Mouse (Mus musculus): ENCODE measurements around the gene Shisa7. TPM values are rescaled to one million over a fixed set of nuclear protein-coding genes. Genes with fewer than 3 reads are reported as not detected.
"Not testable (repeated sequence)": the region's sequence is repeated elsewhere in the genome, so short reads cannot be mapped to it uniquely, and the experiment has no call there.

The Shisa7 gene
- total RNA-seq (2021), result under 1 TPM; 0.12 to 0.18 TPM
- long read RNA-seq, experiment 1, result 0 reads
- long read RNA-seq, experiment 2, result 0 reads

- DNase-seq, result no peak
Measured at GRCm38 (mm10) chr7:4844245-4844916, at the start of gene Shisa7. Shisa7 (minus strand) TSS chr7:4844696.

- DNase-seq, result no peak
Measured at GRCm38 (mm10) chr7:4886680-4887079, 42.2 kb upstream of the Shisa7 start.

GRCm38 (mm10) chr7:4879036-4879435, 34.5 kb upstream of the Shisa7 start:
- DNase-seq, result not testable (repeated sequence)

- no peak for DNase-seq
Measured at GRCm38 (mm10) chr7:4878186-4878585, 33.7 kb upstream of the Shisa7 start.

- no peak for DNase-seq
Measured at GRCm38 (mm10) chr7:4877226-4877625, 32.7 kb upstream of the Shisa7 start.

- DNase-seq, result peak; percentile 77
Measured at GRCm38 (mm10) chr7:4876753-4877221, 32.3 kb upstream of the Shisa7 start, which contains the start of gene Isoc2a. Isoc2a (plus strand) TSS chr7:4877153.

- DNase-seq, result no peak
Measured at GRCm38 (mm10) chr7:4870133-4870532, 25.6 kb upstream of the Shisa7 start, which contains the start of gene Isoc2b. Isoc2b (minus strand) TSS chr7:4870258.

- no peak for DNase-seq
Measured at GRCm38 (mm10) chr7:4866631-4867180, 22.2 kb upstream of the Shisa7 start.

GRCm38 (mm10) chr7:4865579-4866493, 21.3 kb upstream of the Shisa7 start:
- DNase-seq, result peak; percentile 93

- DNase-seq, result no peak
Measured at GRCm38 (mm10) chr7:4865090-4865489, 20.6 kb upstream of the Shisa7 start.

GRCm38 (mm10) chr7:4864130-4864845, 19.8 kb upstream of the Shisa7 start:
- no peak for DNase-seq

GRCm38 (mm10) chr7:4863541-4864080, 19.1 kb upstream of the Shisa7 start:
- DNase-seq, result no peak

GRCm38 (mm10) chr7:4863041-4863440, 18.5 kb upstream of the Shisa7 start:
- DNase-seq, result peak; percentile 61

- DNase-seq, result not testable (repeated sequence)
Measured at GRCm38 (mm10) chr7:4860926-4861325, 16.4 kb upstream of the Shisa7 start.

GRCm38 (mm10) chr7:4859418-4859978, 15.0 kb upstream of the Shisa7 start:
- DNase-seq, result no peak

- DNase-seq, result no peak
Measured at GRCm38 (mm10) chr7:4857321-4857720, 12.8 kb upstream of the Shisa7 start.

GRCm38 (mm10) chr7:4856508-4856907, 12.0 kb upstream of the Shisa7 start:
- DNase-seq, result no peak

GRCm38 (mm10) chr7:4853613-4854012, 9.1 kb upstream of the Shisa7 start:
- DNase-seq, result no peak

- DNase-seq, result no peak
Measured at GRCm38 (mm10) chr7:4851315-4851688, 6.8 kb upstream of the Shisa7 start.

- DNase-seq, result no peak
Measured at GRCm38 (mm10) chr7:4850621-4851314, 6.3 kb upstream of the Shisa7 start.

GRCm38 (mm10) chr7:4849372-4849771, 4.9 kb upstream of the Shisa7 start:
- DNase-seq, result no peak

All from gastrocnemius, postnatal 10 days (tissue).